Mouse (Mus musculus): Measurements from ENCODE around the gene Snapc5.
"Not testable (repeated sequence)": the region's sequence is repeated elsewhere in the genome, so short reads cannot be mapped to it uniquely, and the experiment has no call there.

The Snapc5 gene

GRCm38 (mm10) chr9:64178974-64179646 is at the start of gene Snapc5:
Snapc5 (plus strand) TSS chr9:64179274.
- DNase-seq (ENCODE audit: inconsistent age in 2 of 2, low spot score in 1 of 2) = peak; percentile 92 to 97

DNA sequence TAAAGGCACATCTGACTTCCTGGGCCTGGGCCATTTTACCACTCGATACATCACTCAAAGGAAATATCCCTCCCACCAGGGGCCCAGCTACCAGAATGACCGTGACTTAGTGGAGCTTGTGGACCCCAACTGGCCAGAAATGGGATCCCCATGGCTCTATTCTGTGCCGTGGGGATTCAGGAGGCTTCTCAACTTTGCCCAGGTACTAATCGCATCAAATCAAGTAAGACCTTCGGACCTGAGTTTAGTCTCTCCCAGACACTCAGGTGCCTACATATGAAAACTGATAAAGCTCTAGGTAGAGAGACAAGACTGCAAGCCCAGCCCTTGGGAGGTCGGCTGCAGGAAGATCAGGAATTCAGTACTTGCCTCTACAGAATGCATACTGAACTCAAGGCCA is 47.5 kb upstream of the Snapc5 start:
- DNase-seq (ENCODE audit: inconsistent age in 2 of 2, low spot score in 1 of 2) = no peak

GRCm38 (mm10) chr9:64138896-64139295 is 40.2 kb upstream of the Snapc5 start:
- peak; percentile 39 to 84 for DNase-seq (ENCODE audit: inconsistent age in 2 of 2, low spot score in 1 of 2)

GRCm38 (mm10) chr9:64139879-64140278 is 39.2 kb upstream of the Snapc5 start:
- DNase-seq (ENCODE audit: inconsistent age in 2 of 2, low spot score in 1 of 2) = no peak

GRCm38 (mm10) chr9:64156641-64157040 is 22.4 kb upstream of the Snapc5 start:
- no peak for DNase-seq (ENCODE audit: inconsistent age in 2 of 2, low spot score in 1 of 2)

- peak; percentile 78 to 84 for DNase-seq (ENCODE audit: inconsistent age in 2 of 2, low spot score in 1 of 2)
These were observed 18.6 kb upstream of the Snapc5 start for GRCm38 (mm10) chr9:64160471-64160870.

DNA sequence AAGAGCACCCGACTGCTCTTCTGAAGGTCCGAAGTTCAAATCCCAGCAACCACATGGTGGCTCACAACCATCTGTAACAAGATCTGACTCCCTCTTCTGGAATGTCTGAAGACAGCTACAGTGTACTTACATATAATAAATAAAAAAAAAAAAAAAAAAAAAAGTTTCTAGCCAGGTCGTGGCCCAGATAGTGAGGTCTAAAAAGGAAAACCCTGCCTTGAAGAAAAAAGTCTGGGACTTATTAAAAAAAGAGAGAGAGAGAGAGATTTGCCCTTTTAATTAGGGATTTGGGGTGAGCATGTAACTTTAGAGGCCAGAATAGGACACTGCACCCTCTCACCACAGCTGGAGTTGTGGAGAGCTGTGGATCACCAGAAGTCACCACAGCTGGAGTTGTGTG is 9.1 kb upstream of the Snapc5 start:
- not testable (repeated sequence) for DNase-seq (ENCODE audit: inconsistent age in 2 of 2, low spot score in 1 of 2)

DNA sequence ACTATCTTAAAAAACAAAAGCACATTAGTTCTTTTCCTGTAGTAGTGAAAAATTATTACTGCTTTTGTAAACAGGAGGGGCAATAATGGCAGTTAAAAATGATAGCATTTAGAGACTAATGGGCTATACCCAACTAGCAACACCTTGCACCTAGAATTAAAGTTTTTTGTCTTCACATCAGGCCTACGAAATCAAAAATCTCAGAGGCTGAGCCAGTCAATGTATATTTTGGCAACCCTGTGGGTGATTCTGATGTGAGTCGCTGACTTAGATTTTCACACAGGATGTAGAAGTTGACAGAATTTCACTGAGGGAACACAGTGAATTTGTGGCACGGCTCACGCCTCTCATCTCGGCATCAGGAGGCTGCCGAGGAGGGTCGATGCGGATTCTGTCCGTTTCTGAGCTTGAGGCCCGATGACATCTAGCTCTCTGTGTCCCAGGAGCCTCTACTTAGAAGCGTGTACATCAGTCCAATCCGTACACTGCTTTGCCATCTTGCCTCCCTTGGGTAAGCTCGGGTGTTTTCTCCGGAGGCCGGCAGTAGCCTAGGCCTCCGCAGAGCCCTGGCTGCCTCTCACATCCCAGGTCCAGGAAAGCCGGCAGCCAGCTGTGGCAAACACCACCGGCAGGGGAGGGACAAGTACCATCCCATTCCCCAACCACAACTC is 6.8 kb upstream of the Snapc5 start:
- no peak for DNase-seq (ENCODE audit: inconsistent age in 2 of 2, low spot score in 1 of 2)

GRCm38 (mm10) chr9:64172816-64173665 is 6.0 kb upstream of the Snapc5 start, which contains the start of the genes Zwilch and Rpl4:
Zwilch (minus strand) TSS chr9:64173104.
Rpl4 (plus strand) TSS chr9:64173375.
- DNase-seq (ENCODE audit: inconsistent age in 2 of 2, low spot score in 1 of 2) = peak; percentile 83 to 97

- DNase-seq (ENCODE audit: inconsistent age in 2 of 2, low spot score in 1 of 2) = no peak
These were observed 5.3 kb upstream of the Snapc5 start for GRCm38 (mm10) chr9:64173666-64174220.

DNA sequence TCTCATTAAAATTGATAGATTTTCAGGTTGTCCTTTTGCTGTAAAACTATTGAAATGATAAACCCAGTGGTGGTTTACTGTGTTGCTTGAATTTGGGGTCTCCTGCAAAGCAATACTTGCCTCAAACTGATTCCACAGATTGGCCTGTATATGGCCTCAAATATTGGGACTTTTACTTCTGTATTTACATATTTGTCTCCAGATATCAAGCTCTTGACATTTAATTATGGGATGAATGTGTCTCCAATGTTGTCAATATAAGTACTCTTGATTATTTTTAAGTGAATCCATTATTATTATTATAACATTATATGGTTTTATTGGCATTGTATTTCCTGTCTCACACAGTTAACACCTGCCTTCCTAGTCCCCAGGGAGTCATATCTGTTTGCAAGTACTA is 4.7 kb upstream of the Snapc5 start:
- DNase-seq (ENCODE audit: inconsistent age in 2 of 2, low spot score in 1 of 2) = no peak

GRCm38 (mm10) chr9:64174766-64175165 is 4.3 kb upstream of the Snapc5 start:
- DNase-seq (ENCODE audit: inconsistent age in 2 of 2, low spot score in 1 of 2) = no peak

DNA sequence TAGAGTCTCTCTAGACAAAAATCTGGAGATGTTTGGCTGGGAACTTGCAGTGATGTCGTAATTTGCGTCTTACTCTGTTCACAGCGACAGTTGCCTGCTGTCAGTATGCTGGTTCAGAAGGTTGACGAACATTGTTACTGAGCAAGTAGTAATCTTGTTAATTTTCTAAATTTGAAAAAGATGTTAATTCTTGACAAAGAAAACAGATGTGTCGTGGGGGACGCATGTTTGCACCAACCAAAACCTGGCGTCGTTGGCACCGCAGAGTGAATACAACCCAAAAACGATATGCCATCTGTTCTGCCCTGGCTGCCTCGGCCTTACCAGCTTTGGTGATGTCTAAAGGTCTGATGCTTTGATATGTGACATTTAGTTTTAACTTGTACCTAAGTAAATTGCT is 3.7 kb upstream of the Snapc5 start:
- no peak for DNase-seq (ENCODE audit: inconsistent age in 2 of 2, low spot score in 1 of 2)

DNA sequence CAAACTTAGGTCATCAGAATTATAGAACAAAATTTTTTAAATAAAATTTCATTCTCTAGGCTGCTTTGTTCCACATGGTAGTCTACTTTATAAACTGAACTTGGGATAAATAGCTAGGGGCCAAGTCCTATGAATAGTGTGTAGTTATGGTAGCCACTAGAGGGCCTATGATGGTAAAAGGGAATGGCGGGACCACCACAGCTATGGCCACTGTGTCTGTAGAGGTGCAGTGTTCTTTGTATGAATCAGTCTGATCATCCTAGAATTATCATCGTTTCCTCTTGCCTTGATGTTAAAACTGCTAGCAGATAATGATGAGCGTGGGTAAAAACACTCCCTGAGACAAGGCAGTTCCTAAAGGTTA is 482 bp upstream of the Snapc5 start:
- DNase-seq (ENCODE audit: inconsistent age in 2 of 2, low spot score in 1 of 2) = no peak

DNA sequence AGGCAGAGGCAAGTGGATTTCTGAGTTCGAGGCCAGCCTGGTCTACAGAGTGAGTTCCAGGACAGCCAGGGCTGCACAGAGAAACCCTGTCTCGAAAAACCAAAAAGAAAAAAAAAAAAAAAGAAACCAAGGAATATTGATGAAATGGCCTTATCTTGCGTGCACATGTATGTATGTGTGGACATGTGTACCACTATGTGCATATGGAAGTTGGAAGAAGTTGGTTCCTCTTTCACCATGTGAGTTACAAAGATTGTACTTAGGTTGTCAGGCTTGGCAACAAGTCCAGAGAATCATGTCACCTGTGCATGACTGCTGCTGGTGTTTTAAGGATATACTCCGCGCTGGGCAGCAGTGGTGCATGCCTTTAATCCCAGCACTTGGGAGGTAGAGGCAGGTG is 4.2 kb downstream of the Snapc5 start:
- not testable (repeated sequence) for DNase-seq (ENCODE audit: inconsistent age in 2 of 2, low spot score in 1 of 2)

DNA sequence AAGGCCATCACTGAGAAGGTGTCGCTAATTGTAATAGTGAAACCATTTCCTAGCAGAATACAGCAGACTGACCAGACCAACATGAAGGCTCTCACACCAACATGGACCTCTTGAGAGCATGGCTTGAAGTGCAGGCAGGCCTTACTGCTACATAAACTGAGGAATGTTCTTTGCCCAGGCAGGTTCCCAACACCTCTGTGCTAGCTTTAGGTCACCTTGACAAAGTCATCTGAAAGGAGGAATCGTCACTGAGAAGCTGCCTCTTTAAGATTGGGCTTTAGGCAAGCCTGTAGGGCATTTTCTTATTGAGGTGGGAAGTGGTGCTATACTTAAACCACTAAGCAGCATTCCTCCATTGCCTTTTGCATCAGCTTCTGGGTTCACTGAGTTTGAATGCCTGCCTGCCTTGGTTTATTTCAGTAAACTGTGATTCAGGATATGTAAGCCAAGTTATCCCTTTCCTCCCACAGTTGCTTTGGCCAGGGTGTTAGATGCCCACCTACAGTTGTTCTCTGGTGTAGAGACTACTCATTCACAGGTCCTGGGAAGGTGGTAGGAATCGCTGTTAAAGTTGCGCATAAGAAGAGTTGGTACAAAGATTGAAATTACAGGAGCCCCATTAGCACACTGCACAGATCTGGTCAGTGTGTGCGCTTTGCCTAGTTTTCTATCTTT is 5.2 kb downstream of the Snapc5 start:
- no peak for DNase-seq (ENCODE audit: inconsistent age in 2 of 2, low spot score in 1 of 2)

DNA sequence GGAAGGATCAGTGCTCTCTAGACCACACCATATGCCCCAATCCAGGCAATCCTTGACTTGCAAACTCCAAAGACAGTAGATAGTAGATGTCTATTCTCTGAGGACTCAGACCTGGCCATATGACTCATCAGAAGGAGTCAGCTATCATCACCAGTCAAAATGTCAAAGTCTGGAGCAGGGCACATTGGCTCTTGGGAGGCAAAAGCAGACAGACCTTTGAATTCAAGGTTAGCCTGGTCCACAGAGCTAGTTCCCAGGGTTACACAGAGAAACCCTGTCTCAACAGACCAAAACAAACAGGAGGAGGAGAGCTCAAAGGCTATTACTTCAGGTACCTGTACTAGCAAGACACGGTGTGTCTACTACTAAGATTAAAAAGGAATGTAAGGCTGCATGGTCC is 14.8 kb downstream of the Snapc5 start:
- peak; percentile 67 to 82 for DNase-seq (ENCODE audit: inconsistent age in 2 of 2, low spot score in 1 of 2)

DNA sequence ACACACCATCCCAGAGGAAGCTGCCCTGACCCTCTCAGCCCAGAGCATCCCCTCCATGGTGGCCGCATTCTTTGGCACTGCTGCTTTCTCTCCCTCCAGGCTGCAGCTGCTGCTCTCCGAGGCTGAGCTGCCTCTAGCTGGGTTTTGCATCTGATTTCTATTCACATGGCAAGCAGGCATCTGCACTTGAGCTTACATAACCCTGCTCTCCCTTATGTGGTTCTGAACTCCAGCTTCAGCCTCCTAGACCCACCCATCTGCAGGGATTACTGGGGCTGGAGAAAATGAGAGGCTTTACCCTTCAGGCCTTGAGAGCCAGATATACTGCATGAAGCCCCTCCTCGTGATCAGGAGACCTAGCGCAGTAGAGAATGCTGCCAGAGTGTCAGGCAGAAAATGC is 16.5 kb downstream of the Snapc5 start:
- no peak for DNase-seq (ENCODE audit: inconsistent age in 2 of 2, low spot score in 1 of 2)

GRCm38 (mm10) chr9:64197524-64197923 is 18.4 kb downstream of the Snapc5 start:
- no peak for DNase-seq (ENCODE audit: inconsistent age in 2 of 2, low spot score in 1 of 2)

- DNase-seq (ENCODE audit: inconsistent age in 2 of 2, low spot score in 1 of 2) = no peak
These were observed 19.1 kb downstream of the Snapc5 start for GRCm38 (mm10) chr9:64198068-64198762.

All from adrenal gland, adult (tissue).